Mouse (Mus musculus): ENCODE results near the gene Kcnip4. TPM values are rescaled to one million over a fixed set of nuclear protein-coding genes. Genes with fewer than 3 reads are reported as not detected.

Gene Kcnip4
- polyA plus RNA-seq, 1 experiment, result 0.06 TPM

DNA sequence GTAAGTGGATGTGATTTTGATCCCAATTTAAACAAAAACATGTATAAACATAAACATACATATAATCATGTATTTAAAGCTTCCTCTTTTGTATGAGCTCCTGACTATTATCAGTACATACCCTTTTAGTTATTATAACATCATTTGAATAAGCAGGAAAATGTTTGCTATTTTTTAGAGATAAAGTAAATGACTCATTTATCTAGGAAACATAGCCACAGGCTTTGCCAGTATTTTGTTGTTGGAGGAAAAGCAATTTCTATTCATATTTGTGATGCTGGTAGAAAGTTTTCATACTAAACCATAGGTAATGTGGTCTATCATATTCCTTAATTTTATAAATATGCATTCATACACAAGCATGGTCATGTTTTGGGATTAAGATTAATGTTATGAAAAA, 1022.3 kb downstream of the Kcnip4 start:
- Histone ChIP-seq H3K36me3 (ENCODE audit: control insufficient read depth, insufficient read depth) (no peaks in the 10 kb centered on the region), H3K4me2 (ENCODE audit: low read depth) (no peak overlapping the region), H3ac (ENCODE audit: control insufficient read depth, insufficient read length) (no peak overlapping the region), H3K79me2 (ENCODE audit: control insufficient read depth, insufficient read depth) (no peaks in the 10 kb centered on the region), H3K4me3 (no peak overlapping the region), H3K27me3 (ENCODE audit: control insufficient read depth, insufficient read depth, insufficient read length) (no peaks in the 10 kb centered on the region)
- TF ChIP-seq TCF12 (IDR thresholded peaks at IDR 0.05; ENCODE audit: insufficient read depth, poor library complexity, severe bottlenecking) (no peak), MAX (IDR thresholded peaks at IDR 0.05; ENCODE audit: low read depth) (no peak), TCF3 (IDR thresholded peaks at IDR 0.05; ENCODE audit: insufficient read length, low read depth) (no peak), USF1 (IDR thresholded peaks at IDR 0.05; ENCODE audit: low read depth) (no peak), REST (IDR thresholded peaks at IDR 0.05; ENCODE audit: insufficient read depth, insufficient read length) (no peak), POLR2AphosphoS2 (IDR thresholded peaks at IDR 0.05; ENCODE audit: insufficient read length, low read depth) (no peak), CEBPB (IDR thresholded peaks at IDR 0.05; ENCODE audit: insufficient read depth, poor library complexity, severe bottlenecking) (no peak), E2F4 (IDR thresholded peaks at IDR 0.05; ENCODE audit: insufficient read depth) (no peak), MYOG (IDR thresholded peaks at IDR 0.05; ENCODE audit: control insufficient read depth in 1 of 3, insufficient read depth in 1 of 3, insufficient read length in 2 of 3, low read depth in 2 of 3) (no peak)

DNA sequence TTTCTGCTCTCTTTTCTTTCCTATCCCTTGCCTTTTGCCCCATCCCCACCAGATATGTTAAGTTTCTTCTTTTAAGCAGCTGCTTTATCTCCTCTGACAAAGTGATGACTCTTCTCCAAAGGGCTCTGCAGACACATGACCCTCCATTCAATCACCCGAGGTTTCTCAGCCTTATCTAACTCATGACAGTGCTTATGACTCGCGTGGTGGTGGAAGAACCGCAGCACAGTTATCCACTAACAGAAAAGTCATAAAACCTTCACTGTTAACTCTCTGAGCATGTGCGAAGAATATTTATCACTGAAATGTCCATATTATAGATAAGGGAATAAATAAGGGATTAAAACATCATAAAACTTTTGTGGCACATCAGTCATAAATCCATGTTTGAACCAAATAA, 1024.5 kb downstream of the Kcnip4 start:
- Histone ChIP-seq H3K79me2 (ENCODE audit: control insufficient read depth, insufficient read depth) (no peaks in the 10 kb centered on the region), H3K4me2 (ENCODE audit: low read depth) (no peak overlapping the region), H3K4me3 (no peak overlapping the region), H3K36me3 (ENCODE audit: control insufficient read depth, insufficient read depth) (no peaks in the 10 kb centered on the region), H3K27me3 (ENCODE audit: control insufficient read depth, insufficient read depth, insufficient read length) (no peaks in the 10 kb centered on the region), H3ac (ENCODE audit: control insufficient read depth, insufficient read length) (no peak overlapping the region)
- TF ChIP-seq E2F4 (IDR thresholded peaks at IDR 0.05; ENCODE audit: insufficient read depth) (no peak), REST (IDR thresholded peaks at IDR 0.05; ENCODE audit: insufficient read depth, insufficient read length) (no peak), USF1 (IDR thresholded peaks at IDR 0.05; ENCODE audit: low read depth) (no peak), POLR2A (IDR thresholded peaks at IDR 0.05; ENCODE audit: insufficient read length, low read depth) (no peak), TCF3 (IDR thresholded peaks at IDR 0.05; ENCODE audit: insufficient read length, low read depth) (no peak), MYOD1 (IDR thresholded peaks at IDR 0.05; ENCODE audit: control insufficient read depth in 1 of 3, insufficient read length in 2 of 3, low read depth in 2 of 3) (no peak), SRF (IDR thresholded peaks at IDR 0.05; ENCODE audit: control insufficient read depth, insufficient read length, low read depth) (no peak), MYOG (IDR thresholded peaks at IDR 0.05; ENCODE audit: control insufficient read depth in 1 of 3, insufficient read depth in 1 of 3, insufficient read length in 2 of 3, low read depth in 2 of 3) (no peak), CEBPB (IDR thresholded peaks at IDR 0.05; ENCODE audit: insufficient read depth, poor library complexity, severe bottlenecking) (no peak), MAX (IDR thresholded peaks at IDR 0.05; ENCODE audit: low read depth) (no peak), POLR2AphosphoS2 (IDR thresholded peaks at IDR 0.05; ENCODE audit: insufficient read length, low read depth) (no peak), TCF12 (IDR thresholded peaks at IDR 0.05; ENCODE audit: insufficient read depth, poor library complexity, severe bottlenecking) (no peak)

DNA sequence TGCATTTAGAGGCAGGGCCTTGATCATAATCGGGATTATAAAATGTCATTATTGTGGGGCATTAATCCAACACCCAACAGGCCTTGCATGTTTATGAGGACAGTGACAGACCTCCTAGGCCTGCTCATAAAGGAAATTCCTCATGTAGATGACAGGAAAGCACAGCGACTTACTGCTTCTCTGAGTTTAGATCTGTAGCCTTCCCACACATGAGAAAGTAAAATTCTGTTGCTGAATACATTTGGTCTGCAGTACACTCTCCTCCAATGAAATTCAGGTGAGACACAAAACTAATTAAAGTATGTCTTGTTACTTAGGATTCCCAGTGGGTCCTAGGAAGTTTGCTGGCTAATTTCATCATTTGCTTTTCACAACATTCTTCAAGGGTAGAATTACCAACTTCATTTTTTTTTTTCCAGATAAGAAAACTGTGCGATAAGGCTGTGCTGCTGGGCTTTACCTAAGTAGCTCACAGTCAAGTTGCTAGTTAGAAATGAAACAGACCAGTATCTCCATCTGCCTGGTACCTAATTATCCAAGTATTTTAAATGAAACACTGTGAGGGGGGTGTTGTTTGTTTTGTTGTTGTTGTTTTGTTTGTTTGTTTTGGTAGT, 1033.7 kb downstream of the Kcnip4 start:
- H3ac ChIP-seq (ENCODE audit: control insufficient read depth, insufficient read length), result no peak overlapping the region
- no peak overlapping the region for H3K4me2 ChIP-seq (ENCODE audit: low read depth)
- no peaks in the 10 kb centered on the region for H3K36me3 ChIP-seq (ENCODE audit: control insufficient read depth, insufficient read depth)
- TF ChIP-seq USF1 (IDR thresholded peaks at IDR 0.05; ENCODE audit: low read depth), result no peak
- TF ChIP-seq MYOD1 (IDR thresholded peaks at IDR 0.05; ENCODE audit: control insufficient read depth in 1 of 3, insufficient read length in 2 of 3, low read depth in 2 of 3), result no peak
- TF ChIP-seq MYOG (IDR thresholded peaks at IDR 0.05; ENCODE audit: control insufficient read depth in 1 of 3, insufficient read depth in 1 of 3, insufficient read length in 2 of 3, low read depth in 2 of 3), result no peak
- no peak for TF ChIP-seq TCF12 (IDR thresholded peaks at IDR 0.05; ENCODE audit: insufficient read depth, poor library complexity, severe bottlenecking)
- no peak for TF ChIP-seq REST (IDR thresholded peaks at IDR 0.05; ENCODE audit: insufficient read depth, insufficient read length)
- no peak for TF ChIP-seq TCF3 (IDR thresholded peaks at IDR 0.05; ENCODE audit: insufficient read length, low read depth)
- no peak for TF ChIP-seq POLR2A (IDR thresholded peaks at IDR 0.05; ENCODE audit: insufficient read length, low read depth)
- TF ChIP-seq E2F4 (IDR thresholded peaks at IDR 0.05; ENCODE audit: insufficient read depth), result no peak
- no peaks in the 10 kb centered on the region for H3K27me3 ChIP-seq (ENCODE audit: control insufficient read depth, insufficient read depth, insufficient read length)
- no peaks in the 10 kb centered on the region for H3K79me2 ChIP-seq (ENCODE audit: control insufficient read depth, insufficient read depth)
- no peak overlapping the region for H3K4me3 ChIP-seq

DNA sequence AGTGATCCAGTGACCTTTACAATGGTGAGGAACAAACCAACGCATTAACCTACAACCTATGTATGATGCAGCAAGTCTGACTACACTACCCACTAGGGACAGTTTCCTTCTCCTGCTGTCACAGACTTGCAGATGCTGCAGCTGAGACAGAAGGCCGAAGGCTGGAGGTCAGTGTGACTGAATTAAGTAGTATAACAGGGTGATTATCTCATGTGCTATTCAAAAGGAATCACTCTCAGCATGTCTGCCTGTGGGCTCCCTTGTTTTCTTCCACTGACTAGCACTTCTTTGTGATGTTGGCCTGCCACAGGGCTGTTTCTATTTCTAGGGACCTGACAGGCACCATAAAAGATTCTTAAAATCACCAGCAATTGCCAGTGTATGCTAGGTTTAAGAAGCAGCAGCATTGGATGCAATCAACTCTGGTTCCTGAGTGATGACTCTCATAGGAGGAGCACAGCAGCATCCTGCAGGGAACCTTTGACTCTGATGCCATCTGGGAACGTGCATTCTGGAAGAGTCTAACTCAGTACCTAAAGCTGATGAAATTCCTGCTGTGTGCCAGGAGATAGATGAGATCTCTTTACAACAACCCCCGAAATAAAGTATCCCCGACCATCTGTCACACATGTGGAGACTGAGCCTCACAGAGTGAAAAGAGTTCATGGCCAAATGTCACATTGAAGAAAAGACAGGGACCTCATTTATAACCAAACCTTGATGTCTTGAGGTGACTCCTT, 1035.0 kb downstream of the Kcnip4 start:
- no peak for TF ChIP-seq REST (IDR thresholded peaks at IDR 0.05; ENCODE audit: insufficient read depth, insufficient read length)
- TF ChIP-seq MYOD1 (IDR thresholded peaks at IDR 0.05; ENCODE audit: control insufficient read depth in 1 of 3, insufficient read length in 2 of 3, low read depth in 2 of 3), result no peak
- no peak for TF ChIP-seq USF1 (IDR thresholded peaks at IDR 0.05; ENCODE audit: low read depth)
- TF ChIP-seq E2F4 (IDR thresholded peaks at IDR 0.05; ENCODE audit: insufficient read depth), result no peak
- no peak for TF ChIP-seq POLR2AphosphoS2 (IDR thresholded peaks at IDR 0.05; ENCODE audit: insufficient read length, low read depth)
- no peak for TF ChIP-seq SRF (IDR thresholded peaks at IDR 0.05; ENCODE audit: control insufficient read depth, insufficient read length, low read depth)
- no peak for TF ChIP-seq TCF12 (IDR thresholded peaks at IDR 0.05; ENCODE audit: insufficient read depth, poor library complexity, severe bottlenecking)
- H3K79me2 ChIP-seq (ENCODE audit: control insufficient read depth, insufficient read depth), result no peaks in the 10 kb centered on the region
- H3K4me2 ChIP-seq (ENCODE audit: low read depth), result no peak overlapping the region
- no peaks in the 10 kb centered on the region for H3K36me3 ChIP-seq (ENCODE audit: control insufficient read depth, insufficient read depth)
- no peak overlapping the region for H3ac ChIP-seq (ENCODE audit: control insufficient read depth, insufficient read length)
- H3K4me3 ChIP-seq, result no peak overlapping the region
- no peaks in the 10 kb centered on the region for H3K27me3 ChIP-seq (ENCODE audit: control insufficient read depth, insufficient read depth, insufficient read length)

All from myocyte (in vitro differentiated cells).